Mouse (Mus musculus) lung, adult 2 months (tissue): ENCODE measurements around the gene BC067074.

Experiments used
- CTCF ChIP-seq: fragments of 200-500 bp; IDR thresholded peaks from 2 replicates; pipeline ENCODE4 v1.5.1; 2011; ENCODE audit warnings: mild to moderate bottlenecking, low read length, control low read depth; ENCODE audit not compliant: insufficient read depth
- POLR2A ChIP-seq: fragments of 200-500 bp; IDR thresholded peaks from 2 replicates; pipeline ENCODE4 v1.6.1; 2011; ENCODE audit warnings: low read depth, mild to moderate bottlenecking, control low read depth, low read length, borderline replicate concordance; ENCODE audit errors: extremely low read depth

GRCm38 (mm10) chr13:113404172-113404571 is 111.2 kb downstream of the BC067074 start:
- TF ChIP-seq CTCF (no peak), POLR2A (no peak)
